Mouse (Mus musculus) cerebellum, adult 8-10 months (tissue): ENCODE measurements at regions not wholly inside any gene's neighbourhood (a gene's known extent, or its start where the extent isn't known, plus 50 kb on each side); places are given as distances from the start of the nearest gene placed in this dataset.

Experiments used
- DNase-seq: peaks from one replicate; pipeline ENCODE4 v3.0.0; 2022

DNA sequence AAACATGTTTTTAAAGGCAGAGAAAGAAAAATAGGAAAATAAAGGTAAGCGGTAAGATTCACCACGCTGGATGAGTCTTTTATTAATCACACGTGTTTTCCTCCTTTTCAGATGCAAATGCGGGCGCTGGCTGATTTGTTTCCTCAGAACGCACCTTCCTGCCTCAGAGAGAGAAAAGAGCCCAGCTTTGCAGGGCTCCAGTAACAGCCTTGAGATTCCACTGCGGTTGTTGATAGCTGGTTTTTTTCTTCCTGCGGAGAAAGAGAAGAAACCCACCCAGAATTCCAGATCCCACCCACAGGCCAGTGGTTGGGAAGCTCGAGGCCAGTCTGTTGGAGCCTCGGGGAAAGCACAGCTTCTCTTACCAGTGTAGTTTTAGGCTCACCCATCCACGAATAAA lies 68.6 kb upstream of the Spaca7 start:
- DNase-seq: no peak

DNA sequence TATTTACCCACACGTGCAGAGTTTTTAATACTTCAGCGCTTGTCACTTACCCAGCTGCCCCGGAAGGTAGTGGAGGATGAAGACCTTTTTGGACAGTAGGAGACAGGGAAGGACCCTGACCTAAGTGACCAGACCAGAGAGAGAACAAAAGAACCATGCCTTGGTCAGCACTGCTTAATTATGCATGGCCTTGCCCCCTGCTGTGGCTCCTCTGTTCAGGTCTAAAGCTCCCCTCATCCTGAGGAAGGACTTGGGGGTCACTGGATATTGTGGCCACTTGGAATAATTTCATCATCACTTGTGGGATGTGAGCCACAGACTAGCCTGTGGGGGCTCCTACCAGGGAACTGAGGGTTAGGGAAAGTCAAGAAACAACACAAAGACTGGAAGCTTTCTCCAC lies 68.1 kb upstream of the Spaca7 start:
- DNase-seq: no peak

DNA sequence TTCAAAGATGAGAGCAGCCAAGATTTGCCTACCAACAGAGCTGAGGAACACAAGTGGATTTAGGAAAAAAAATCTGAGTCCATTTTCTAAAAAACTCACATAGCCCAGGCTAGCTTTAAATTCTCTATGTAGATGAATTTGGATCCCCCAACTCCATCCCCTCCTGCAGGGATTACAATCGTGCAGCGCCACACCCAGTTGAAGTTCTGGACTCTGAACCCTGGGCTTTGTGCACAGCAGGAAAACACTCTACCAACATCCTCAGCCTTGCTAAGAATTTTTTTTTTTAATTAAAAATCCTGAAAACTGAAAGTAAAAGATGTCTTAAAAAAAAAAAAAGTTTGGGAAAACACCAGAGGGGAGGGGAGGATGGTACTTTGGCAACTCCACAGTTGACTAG lies 62.6 kb upstream of the Spaca7 start:
- no peak for DNase-seq

DNA sequence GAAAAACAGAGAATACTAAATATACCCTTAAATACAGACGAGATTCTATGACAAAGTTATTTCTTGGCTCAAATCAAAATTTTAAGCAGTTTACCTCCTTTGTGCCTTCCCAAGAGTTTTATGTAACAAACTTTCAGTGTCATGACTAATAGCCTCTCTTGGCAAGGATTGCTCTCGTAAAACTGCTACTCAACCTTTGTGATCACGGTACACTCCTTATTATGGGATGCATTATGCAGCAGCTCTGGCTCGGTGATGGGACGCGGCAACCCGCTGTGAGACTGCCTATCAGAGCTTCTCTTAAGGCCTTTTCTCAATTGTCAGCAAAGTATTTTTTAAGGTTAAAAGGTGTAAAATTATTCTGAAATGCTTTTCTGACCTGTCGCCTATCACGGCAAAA lies 59.8 kb upstream of the Spaca7 start:
- no peak for DNase-seq

DNA sequence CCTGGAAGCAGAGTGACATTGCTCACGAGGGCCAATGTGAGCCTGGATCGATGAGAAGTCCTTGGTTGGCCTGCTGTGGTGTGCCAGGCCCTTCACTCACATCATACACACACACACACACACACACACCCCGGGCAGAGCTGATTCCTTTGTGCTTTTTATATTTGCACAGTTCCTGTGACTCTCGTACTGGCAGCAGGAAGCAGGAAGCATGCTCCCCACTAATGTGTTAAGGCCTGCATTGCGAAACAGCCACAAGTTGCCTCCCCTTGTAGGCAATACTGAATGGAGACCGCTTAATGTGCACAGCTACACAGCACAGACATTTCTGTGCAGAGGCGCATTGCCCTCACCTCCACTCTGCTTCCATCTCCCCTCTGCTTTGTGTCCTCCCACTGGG lies 58.7 kb upstream of the Spaca7 start:
- DNase-seq: no peak

DNA sequence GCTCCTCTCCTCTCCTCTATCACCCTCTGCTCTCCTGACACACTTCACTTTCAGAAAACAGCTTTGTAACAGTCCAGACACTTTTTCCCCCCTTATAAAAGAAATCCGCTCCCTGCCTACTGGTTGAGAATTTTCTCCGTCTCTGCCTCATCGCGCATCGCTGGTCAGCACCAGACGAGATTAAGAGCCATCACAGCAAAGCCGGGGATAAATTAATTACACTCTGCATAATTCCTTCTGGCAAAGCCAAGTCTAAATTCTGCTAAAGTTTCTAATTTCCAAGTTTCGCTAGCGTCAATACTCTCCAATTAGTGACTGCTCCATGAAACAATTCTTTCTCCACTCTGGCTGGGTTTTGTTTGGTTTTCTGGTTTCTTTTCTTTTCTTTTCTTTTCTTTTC lies 51.2 kb upstream of the Spaca7 start:
- DNase-seq: no peak
